Mouse (Mus musculus): ENCODE measurements around the gene Bnip1.

DNA sequence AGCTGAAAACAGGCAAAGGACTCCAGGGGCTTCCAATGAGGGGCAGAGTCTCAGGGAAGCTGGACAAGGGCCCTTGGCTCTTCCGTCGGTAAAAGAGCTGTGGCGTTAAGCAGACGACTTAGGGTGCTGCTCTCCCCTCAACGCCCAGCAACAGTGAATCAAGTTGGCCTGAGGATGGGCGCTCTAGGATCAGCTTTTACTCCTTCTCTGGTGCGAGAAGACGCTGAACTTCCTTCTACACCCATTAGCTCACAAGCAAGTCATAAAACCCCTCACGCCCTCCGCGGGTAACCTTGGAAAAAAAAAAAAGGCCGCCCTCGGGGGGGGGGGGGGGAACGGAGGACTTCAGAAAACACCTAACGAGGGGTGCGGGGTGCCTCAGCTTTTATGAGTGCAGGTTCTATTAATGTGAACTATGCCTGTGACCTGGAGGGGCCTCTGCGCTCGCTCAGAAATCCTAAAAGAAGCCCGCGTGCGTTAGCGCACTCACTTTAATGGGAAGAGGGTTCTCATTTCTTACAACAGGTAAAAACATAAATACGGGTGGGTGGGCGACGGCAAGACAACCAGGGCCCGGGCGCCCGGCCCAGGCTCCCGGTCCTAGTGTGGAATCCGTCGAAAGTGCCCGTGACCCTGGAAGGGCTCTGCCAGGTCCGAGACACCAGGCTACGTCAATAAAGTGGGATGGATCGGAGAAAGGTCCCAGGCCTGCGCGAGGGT lies 57.5 kb downstream of the Bnip1 start:
- TF ChIP-seq GATA1 (IDR thresholded peaks at IDR 0.05; ENCODE audit: borderline replicate concordance, low read length) (no peak), FLI1 (IDR thresholded peaks at IDR 0.05; ENCODE audit: low read length) (no peak)

Data from megakaryocyte, embryonic 14.5 days (primary cell).